Mouse (Mus musculus) kidney, embryonic 16.5 days (tissue): ENCODE measurements around the gene Khdc1a. TPM values are rescaled to one million over a fixed set of nuclear protein-coding genes. Genes with fewer than 3 reads are reported as not detected.
"Not testable (repeated sequence)": the region's sequence is repeated elsewhere in the genome, so short reads cannot be mapped to it uniquely, and the experiment has no call there.

ENCODE experiments used
- ATAC-seq: fragments of 200-750 bp; cut with Nextera tagmentation; 2 replicates; pipeline ENCODE4 v1.8.0; 2017; ENCODE audit warnings: moderate TSS enrichment; ENCODE audit not compliant: low FRiP score, low TSS enrichment
- H3K27ac ChIP-seq: fragments of 300-500 bp; sonication (generic); 2 replicates; pipeline ENCODE4 v1.5.1; 2014; ENCODE audit warnings: low read length
- H3K27me3 ChIP-seq: fragments of 300-500 bp; sonication (generic); 2 replicates; pipeline ENCODE4 v1.6.1; 2014; ENCODE audit warnings: low read length, control low read depth, mixed read lengths; ENCODE audit not compliant: insufficient read depth
- H3K36me3 ChIP-seq: fragments of 300-500 bp; sonication (generic); 2 replicates; pipeline ENCODE4 v1.6.1; 2014; ENCODE audit warnings: low read length, control low read depth, mixed read lengths; ENCODE audit not compliant: insufficient read depth
- H3K4me1 ChIP-seq: fragments of 300-500 bp; sonication (generic); 2 replicates; pipeline ENCODE4 v1.6.1; 2014; ENCODE audit warnings: low read length, control low read depth, mixed read lengths; ENCODE audit not compliant: insufficient read depth
- H3K4me2 ChIP-seq: fragments of 300-500 bp; sonication (generic); replicated peaks from 2 replicates; pipeline ENCODE4 v1.6.1; 2014; ENCODE audit warnings: low read depth, low read length
- H3K4me3 ChIP-seq: fragments of 300-500 bp; sonication (generic); 2 replicates; pipeline ENCODE4 v1.5.1; 2014; ENCODE audit warnings: mild to moderate bottlenecking, low read length
- H3K9ac ChIP-seq: fragments of 300-500 bp; sonication (generic); replicated peaks from 2 replicates; pipeline ENCODE4 v1.6.1; 2014; ENCODE audit warnings: low read length
- H3K9me3 ChIP-seq: fragments of 300-500 bp; sonication (generic); 2 replicates; pipeline ENCODE4 v1.6.1; 2016; ENCODE audit warnings: low read length, control low read depth
- WGBS: fragments of 180-500 bp; shearing (Covaris S2); extraction: QIAGEN DNeasy Blood & Tissue Kit; methylation state at CpG from one replicate; pipeline ENCODE4 v1.1.7; 2014; 5-methylcytosine and 5-hydroxymethylcytosine counted together
- polyA plus RNA-seq: library from polyadenylated mRNA; unstranded; fragments of >200 nt; fragmentation: Nextera tagmentation; extraction: Ambion mirVana; gene quantifications from 2 replicates; pipeline ENCODE4 v1.2.1, GENCODE M21; 2015

Khdc1a gene
- polyA plus RNA-seq, 1 experiment from 2014 or later = not detected

DNA sequence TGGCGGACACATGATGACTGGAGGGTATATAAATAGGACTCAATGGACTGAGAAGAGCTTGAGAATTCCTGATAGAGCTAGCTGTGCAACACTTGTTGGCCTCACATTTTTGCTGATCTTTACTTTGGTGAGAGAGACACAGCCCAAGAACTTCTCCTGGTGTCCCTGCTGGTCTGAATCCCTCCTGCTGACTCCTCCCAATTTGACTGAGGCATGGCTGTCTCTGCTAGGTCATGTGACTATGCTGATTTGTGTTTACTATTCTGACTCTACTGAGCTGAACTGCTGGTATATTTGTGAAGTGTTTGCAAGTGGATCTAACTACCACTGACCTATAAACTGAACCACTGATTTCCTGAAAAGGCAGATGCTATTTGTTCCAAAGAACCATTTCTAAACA, 27.8 kb upstream of the Khdc1a start:
- Histone ChIP-seq H3K27ac (no peak overlapping the region), H3K4me3 (no peak overlapping the region), H3K4me2 (no peak overlapping the region), H3K9me3 (peaks cover 2% of the 10 kb centered on the region; the same call in 1 of the 2 replicates), H3K4me1 (no peaks in the 10 kb centered on the region), H3K27me3 (no peaks in the 10 kb centered on the region), H3K36me3 (no peaks in the 10 kb centered on the region), H3K9ac (no peak overlapping the region)
- 85% methylated on average over 1 of the region's 1 CpGs for WGBS
- ATAC-seq = no peak

DNA sequence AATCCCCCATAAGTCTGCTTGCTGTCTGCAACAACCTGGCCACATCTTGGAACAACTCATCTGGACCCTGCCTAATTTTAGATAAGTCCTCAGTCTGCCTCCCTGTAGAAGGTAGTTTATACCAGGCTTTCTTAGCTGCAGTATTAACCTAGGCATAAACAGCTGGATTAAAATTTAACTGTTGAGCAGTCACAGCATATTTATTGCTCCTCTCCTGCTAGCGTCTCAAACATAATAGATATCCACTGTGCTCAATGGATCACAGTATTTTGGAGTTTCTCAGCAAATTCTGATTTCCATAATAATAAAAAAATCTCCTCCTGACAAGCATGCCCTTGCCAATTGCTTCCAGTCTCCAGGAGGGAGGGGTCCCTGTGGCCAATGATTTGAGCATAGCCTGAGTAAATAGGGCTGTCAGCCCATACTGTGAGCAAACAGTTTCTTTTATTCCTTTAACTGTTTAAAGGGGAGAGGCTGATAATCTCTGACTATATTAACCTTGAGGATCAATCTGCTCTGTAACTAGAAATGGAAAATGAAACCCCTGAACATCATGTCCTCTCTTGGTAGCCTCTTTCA, 25.4 kb upstream of the Khdc1a start:
- Histone ChIP-seq H3K9me3 (peaks cover 5% of the 10 kb centered on the region; the same call in 1 of the 2 replicates), H3K4me1 (no peaks in the 10 kb centered on the region), H3K4me2 (no peak overlapping the region), H3K4me3 (no peak overlapping the region), H3K9ac (no peak overlapping the region), H3K27me3 (no peaks in the 10 kb centered on the region), H3K27ac (no peak overlapping the region), H3K36me3 (no peaks in the 10 kb centered on the region)
- ATAC-seq = no peak
- 44% methylated on average over 1 of the region's 1 CpGs for WGBS

DNA sequence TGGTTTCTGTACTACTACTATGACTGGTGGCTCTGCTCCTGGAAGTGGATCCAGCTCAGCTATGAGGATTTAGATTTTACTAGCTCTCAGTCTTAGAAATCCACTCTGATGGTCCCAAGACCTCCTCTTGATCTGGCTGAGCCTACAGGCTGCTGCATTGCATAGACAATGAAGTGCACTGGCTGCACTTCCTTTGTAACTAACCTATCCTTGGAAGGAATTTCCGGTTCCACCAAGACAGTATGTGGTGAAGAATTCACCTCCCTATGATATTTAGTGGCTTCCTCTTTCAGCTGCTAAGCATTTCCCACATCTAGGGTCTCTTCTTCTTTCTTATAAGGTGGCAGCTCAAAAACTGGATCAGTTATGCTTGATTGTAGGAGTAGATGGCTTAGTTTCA, 24.8 kb upstream of the Khdc1a start:
- no peak overlapping the region for H3K9ac ChIP-seq
- no peaks in the 10 kb centered on the region for H3K36me3 ChIP-seq
- H3K9me3 ChIP-seq = peaks cover 5% of the 10 kb centered on the region; the same call in 1 of the 2 replicates
- 88% methylated on average over 1 of the region's 1 CpGs for WGBS
- H3K4me2 ChIP-seq = no peak overlapping the region
- no peak overlapping the region for H3K4me3 ChIP-seq
- no peak overlapping the region for H3K27ac ChIP-seq
- no peaks in the 10 kb centered on the region for H3K27me3 ChIP-seq
- ATAC-seq = no peak
- no peaks in the 10 kb centered on the region for H3K4me1 ChIP-seq

DNA sequence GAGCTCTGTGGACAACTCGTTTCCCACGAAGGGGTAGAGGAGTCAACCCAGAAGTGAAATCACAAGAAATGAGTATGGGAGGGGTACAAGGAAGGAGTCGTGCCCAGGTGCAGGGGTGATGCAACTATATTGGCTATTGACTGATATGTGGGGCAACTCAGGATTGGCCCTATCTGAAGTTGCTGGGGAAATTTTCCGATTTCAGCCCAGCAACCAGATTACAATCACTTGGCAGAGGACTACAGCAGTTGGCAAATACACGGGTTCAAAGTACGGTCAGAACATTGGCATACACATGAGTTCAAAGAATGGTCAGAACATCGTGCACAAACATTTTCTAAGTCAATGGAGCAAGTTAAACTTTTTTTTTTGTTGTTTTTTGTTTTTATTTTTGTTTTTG, 22.7 kb upstream of the Khdc1a start:
- no peaks in the 10 kb centered on the region for H3K4me1 ChIP-seq
- no peak for ATAC-seq
- no peak overlapping the region for H3K4me3 ChIP-seq
- no peak overlapping the region for H3K27ac ChIP-seq
- no peak overlapping the region for H3K9ac ChIP-seq
- no peak overlapping the region for H3K4me2 ChIP-seq
- peaks cover 5% of the 10 kb centered on the region; the same call in 1 of the 2 replicates for H3K9me3 ChIP-seq
- 88% methylated on average over 7 of the region's 7 CpGs for WGBS
- no peaks in the 10 kb centered on the region for H3K36me3 ChIP-seq
- no peaks in the 10 kb centered on the region for H3K27me3 ChIP-seq

DNA sequence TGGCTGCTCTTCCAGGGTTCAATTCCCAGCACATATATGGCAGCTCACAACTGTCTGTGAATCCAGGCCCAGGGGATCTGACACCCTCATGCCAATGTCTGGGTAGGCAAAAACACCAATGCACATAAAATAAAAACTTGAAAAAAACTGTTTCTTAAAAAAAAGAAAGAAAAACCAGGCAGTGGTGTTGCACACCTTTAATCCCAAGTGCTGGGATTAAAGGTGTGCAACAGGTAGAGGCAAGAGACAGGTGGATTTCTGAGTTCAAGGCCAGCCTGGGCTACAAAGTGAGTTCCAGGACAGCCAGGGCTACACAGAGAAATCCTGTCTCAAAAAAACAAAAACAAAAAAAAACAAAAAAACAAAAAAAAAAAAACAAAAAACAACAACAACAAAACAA, 18.3 kb upstream of the Khdc1a start:
- H3K4me3 ChIP-seq, H3K36me3 ChIP-seq, H3K4me1 ChIP-seq, H3K9ac ChIP-seq, H3K9me3 ChIP-seq, H3K27ac ChIP-seq, ATAC-seq, H3K27me3 ChIP-seq, H3K4me2 ChIP-seq: not testable (repeated sequence)

DNA sequence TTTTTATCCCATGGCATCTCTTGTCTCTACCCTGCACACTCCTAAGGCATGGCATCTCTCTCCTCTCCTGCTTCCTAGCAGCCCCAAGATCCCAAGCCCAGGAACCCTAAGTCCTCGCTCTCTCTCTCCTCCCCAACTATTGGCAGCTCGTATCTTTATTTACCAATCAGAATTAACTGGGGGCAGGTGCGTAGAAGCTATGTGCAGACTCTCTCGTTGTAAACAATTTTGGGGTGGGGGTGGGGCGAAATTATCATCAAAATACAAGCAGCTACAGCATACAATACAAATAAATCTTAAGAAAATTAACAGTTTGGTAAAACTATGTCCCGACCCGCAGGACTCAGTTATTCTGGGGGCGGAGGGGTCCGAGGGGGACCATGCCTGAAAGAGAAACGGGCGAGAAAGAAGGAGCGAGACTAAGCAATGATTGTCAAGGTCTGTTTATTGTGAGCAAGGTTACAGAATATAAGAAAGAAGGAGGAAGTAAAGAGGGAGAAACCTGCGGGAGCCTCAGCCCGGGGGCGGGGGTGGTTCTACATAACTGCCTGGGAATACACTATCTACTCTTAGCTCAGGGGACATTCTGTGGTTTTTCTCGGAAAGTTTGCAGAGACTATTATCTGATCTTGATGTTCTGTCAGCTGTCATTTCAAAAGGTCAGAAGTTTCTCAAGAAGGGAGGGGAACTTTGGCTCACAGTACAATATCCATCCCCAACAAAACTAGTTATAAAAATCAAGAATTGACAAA, 16.0 kb upstream of the Khdc1a start:
- H3K27ac ChIP-seq = no peak overlapping the region
- ATAC-seq = no peak
- no peak overlapping the region for H3K4me3 ChIP-seq
- no peaks in the 10 kb centered on the region for H3K27me3 ChIP-seq
- no peak overlapping the region for H3K4me2 ChIP-seq
- H3K36me3 ChIP-seq = no peaks in the 10 kb centered on the region
- no peak overlapping the region for H3K9ac ChIP-seq
- H3K9me3 ChIP-seq = 0 out of 2 replicates have a peak, but pooled peaks cover 3% of the 10 kb centered on the region
- H3K4me1 ChIP-seq = no peaks in the 10 kb centered on the region
- WGBS = 78% methylated on average over 16 of the region's 16 CpGs

DNA sequence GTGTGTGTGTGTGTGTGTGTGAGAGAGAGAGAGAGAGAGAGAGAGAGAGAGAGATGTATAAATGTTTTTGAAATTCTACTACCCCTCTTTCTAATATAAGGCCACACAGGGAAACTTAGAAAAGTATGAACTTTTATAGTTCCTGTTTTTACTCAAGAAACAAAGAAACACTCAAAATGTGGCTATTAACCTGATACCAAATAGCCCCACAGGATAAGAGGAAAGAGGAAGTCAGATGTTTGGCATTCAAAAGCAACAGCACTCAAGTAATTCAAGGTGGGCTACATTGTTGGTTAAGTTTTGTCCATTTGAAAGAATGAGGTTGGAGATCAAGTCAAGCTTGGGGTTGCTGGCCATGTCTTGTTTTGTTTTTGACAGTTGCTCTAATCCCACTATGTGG, 13.6 kb upstream of the Khdc1a start:
- H3K27ac ChIP-seq = no peak overlapping the region
- 0 out of 2 replicates have a peak, but pooled peaks cover 3% of the 10 kb centered on the region for H3K9me3 ChIP-seq
- no peak overlapping the region for H3K4me3 ChIP-seq
- H3K4me1 ChIP-seq = no peaks in the 10 kb centered on the region
- no peak overlapping the region for H3K9ac ChIP-seq
- no peak overlapping the region for H3K4me2 ChIP-seq
- no peak for ATAC-seq
- no peaks in the 10 kb centered on the region for H3K27me3 ChIP-seq
- no peaks in the 10 kb centered on the region for H3K36me3 ChIP-seq

DNA sequence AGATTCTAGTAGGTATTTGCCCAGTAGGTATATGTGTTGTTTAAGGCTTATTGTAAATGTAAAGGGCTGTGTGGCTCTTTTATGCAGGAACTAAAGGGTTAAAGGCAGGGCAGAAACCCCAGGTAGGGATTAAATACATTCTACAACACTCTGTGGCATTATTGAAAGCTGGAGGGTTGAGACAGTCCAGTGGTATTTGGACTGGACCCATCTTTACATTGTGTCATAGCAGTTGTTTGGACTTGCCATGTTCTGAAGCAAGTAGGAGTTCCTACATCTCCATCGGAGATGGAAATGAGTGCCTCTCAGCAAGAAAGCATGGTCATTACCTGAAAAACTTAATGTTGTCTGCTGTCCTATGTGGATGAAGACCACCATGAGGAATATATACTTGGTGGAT, 8.7 kb upstream of the Khdc1a start:
- H3K27ac ChIP-seq = no peak overlapping the region
- no peak for ATAC-seq

DNA sequence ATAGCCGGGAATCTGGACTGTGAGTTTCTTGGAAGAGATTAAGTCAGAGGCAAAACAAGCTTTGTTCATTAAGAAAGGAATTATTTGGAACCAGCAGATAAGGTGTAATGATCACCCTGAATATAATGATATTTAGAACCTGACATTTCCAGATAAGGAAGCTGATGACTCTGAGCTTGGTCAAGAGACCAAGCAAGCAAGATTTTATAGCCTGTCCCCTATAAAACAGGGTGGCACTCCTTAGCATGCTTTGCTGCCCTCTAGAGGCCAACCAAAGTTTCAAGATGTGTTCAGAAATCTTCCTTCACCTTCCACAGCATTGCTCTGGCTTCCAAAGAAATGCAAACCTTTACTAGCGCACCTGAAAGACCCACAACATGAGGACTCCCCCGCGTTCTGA, 5.2 kb upstream of the Khdc1a start:
- Histone ChIP-seq H3K27me3 (no peaks in the 10 kb centered on the region), H3K4me3 (no peak overlapping the region), H3K9me3 (no peaks in the 10 kb centered on the region; the same call in 1 of the 2 replicates), H3K4me2 (no peak overlapping the region), H3K36me3 (no peaks in the 10 kb centered on the region), H3K4me1 (no peaks in the 10 kb centered on the region), H3K27ac (no peak overlapping the region), H3K9ac (no peak overlapping the region)
- ATAC-seq = no peak
- WGBS = 72% methylated on average over 4 of the region's 4 CpGs

More for the DNA sequence above, 8.7 kb upstream of the Khdc1a start:
- Histone ChIP-seq H3K36me3 (no peaks in the 10 kb centered on the region), H3K4me1 (no peaks in the 10 kb centered on the region), H3K4me3 (no peak overlapping the region), H3K27me3 (no peaks in the 10 kb centered on the region), H3K9me3 (peaks cover 3% of the 10 kb centered on the region; the same call in 1 of the 2 replicates), H3K9ac (no peak overlapping the region), H3K4me2 (no peak overlapping the region)
- WGBS = 92% methylated on average over 1 of the region's 1 CpGs

DNA sequence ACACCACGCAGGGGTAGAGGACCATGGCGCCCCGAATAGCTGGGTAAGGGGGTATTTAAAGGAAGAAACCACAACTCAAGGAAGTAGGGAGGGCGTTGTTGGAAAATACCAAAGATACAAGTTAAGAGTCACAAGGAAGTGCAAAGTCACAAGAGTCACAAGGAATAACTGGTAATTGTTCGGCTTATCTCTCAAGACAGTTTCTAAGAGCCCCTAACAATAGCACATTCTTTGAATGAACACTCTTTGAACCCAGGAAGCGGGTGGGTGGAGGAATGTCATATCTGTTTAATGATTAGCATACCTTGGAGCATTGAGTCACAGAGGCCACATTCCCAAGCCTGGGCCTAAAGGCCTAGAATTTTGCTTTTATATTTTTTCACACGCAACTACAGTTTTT, 4.7 kb upstream of the Khdc1a start:
- not testable (repeated sequence) for H3K4me3 ChIP-seq, H3K9ac ChIP-seq, H3K27ac ChIP-seq, H3K4me2 ChIP-seq, ATAC-seq, H3K36me3 ChIP-seq, H3K4me1 ChIP-seq, H3K27me3 ChIP-seq, H3K9me3 ChIP-seq
- 87% methylated on average over 7 of the region's 7 CpGs for WGBS
